26 mouse cellular contexts compared by ENCODE assay signal in the genomic region with DNA sequence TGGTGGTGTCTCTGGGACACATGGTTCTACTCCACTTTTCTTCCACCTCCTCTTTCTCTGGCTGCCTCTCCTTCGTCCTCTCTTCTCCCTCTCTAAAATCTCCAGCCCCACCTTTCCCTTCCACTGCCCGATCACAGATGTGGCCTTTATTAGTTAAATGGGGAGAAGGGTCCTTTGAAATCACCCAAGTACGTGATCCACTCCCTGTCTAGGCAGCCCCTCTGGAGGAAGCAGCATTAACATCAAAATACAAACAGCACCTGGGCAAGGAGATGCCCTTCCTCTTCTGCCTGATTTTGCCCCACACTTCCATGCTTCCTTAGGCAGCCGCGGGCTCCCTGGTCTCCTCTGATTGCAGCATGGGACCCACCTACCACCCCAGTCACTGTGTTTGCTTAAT. TPM values are rescaled to one million over a fixed set of nuclear protein-coding genes. Genes with fewer than 3 reads are reported as not detected.
A peak's percentile ranks its signal among the peaks of the same experiment; 100 is the strongest.
DNase-seq lines count a peak whose midpoint lies in the region; ATAC-seq and TF ChIP-seq lines count a peak whose summit lies in the region.
"Had no signal": no experiment of that assay in that cellular context is flagged by ENCODE, and none has a peak within 500 bp of the region (broad histone marks: within the 10 kb centered on the region; RNA-seq: fewer than 3 reads in every experiment).

No protein-coding gene starts in this region.

- TF ChIP-seq EP300 in stomach, postnatal 0 days (optimal IDR thresholded peaks at IDR 0.05) = no peak

- H3K9ac ChIP-seq in lung, embryonic 14.5 days = no peak overlapping the region
- no peak overlapping the region for H3K9ac ChIP-seq in stomach, embryonic 15.5 days
- no peak overlapping the region for H3K9ac ChIP-seq in stomach, postnatal 0 days (ENCODE audit: low read length)
- H3K9ac ChIP-seq: embryonic facial prominence, embryonic 12.5 days; heart, embryonic 15.5 days; hindbrain, embryonic 13.5 days had no signal

- H3K9me3 ChIP-seq in lung, embryonic 14.5 days (ENCODE audit: low read depth, low read length) = no peaks in the 10 kb centered on the region
- no peaks in the 10 kb centered on the region for H3K9me3 ChIP-seq in stomach, embryonic 15.5 days
- H3K9me3 ChIP-seq in stomach, postnatal 0 days (ENCODE audit: control insufficient read depth, low read length) = no peaks in the 10 kb centered on the region
- H3K9me3 ChIP-seq: embryonic facial prominence, embryonic 12.5 days; heart, embryonic 10.5 days; heart, embryonic 15.5 days; hindbrain, embryonic 13.5 days had no signal

- H3K4me2 ChIP-seq in lung, embryonic 14.5 days = no peak overlapping the region
- no peak overlapping the region for H3K4me2 ChIP-seq in stomach, embryonic 15.5 days
- H3K4me2 ChIP-seq in stomach, postnatal 0 days (replicated peaks; ENCODE audit: low read depth) = no peak overlapping the region
- H3K4me2 ChIP-seq: embryonic facial prominence, embryonic 12.5 days; heart, embryonic 15.5 days; hindbrain, embryonic 13.5 days had no signal

- ATAC-seq in lung, embryonic 14.5 days (ENCODE audit: insufficient read depth) = no peak
- ATAC-seq in stomach, embryonic 15.5 days (ENCODE audit: insufficient read depth, low FRiP score, low read depth) = no peak
- ATAC-seq in stomach, postnatal 0 days (ENCODE audit: low FRiP score, low TSS enrichment) = no peak
- no peak for ATAC-seq in megakaryocyte, adult 5-6 weeks (ENCODE audit: poor library complexity, severe bottlenecking)
- ATAC-seq: CD4-positive, CD25-positive, alpha-beta regulatory T cell, adult 4 months; forebrain, embryonic 14.5 days; midbrain, embryonic 16.5 days; Patski had no signal

- no peak for DNase-seq in lung, embryonic 14.5 days
- no peak for DNase-seq in lung, postnatal 14 days
- no peak for DNase-seq in stomach, postnatal 0 days (ENCODE audit: low spot score)
- DNase-seq in ZHBTc4 (ENCODE audit: low read depth, low spot score) = peak; percentile 90
- DNase-seq in right cerebral cortex, adult 2 months (ENCODE audit: low spot score in 2 of 2) = no peak
- DNase-seq: adrenal gland, postnatal 25 days; cerebellum, adult 11-12 months; cerebellum, adult 9-11 months; embryo, embryonic 11 days; gastrocnemius, postnatal 25 days; kidney, adult 18-20 months; kidney, postnatal 4 days; right cerebral cortex, postnatal 4 days had no signal

- no peaks in the 10 kb centered on the region for H3K36me3 ChIP-seq in lung, embryonic 14.5 days (ENCODE audit: insufficient read depth)
- H3K36me3 ChIP-seq in stomach, embryonic 15.5 days = no peaks in the 10 kb centered on the region
- no peaks in the 10 kb centered on the region for H3K36me3 ChIP-seq in stomach, postnatal 0 days (ENCODE audit: control insufficient read depth, insufficient read depth, low read length)
- H3K36me3 ChIP-seq: embryonic facial prominence, embryonic 12.5 days; heart, embryonic 10.5 days; heart, embryonic 15.5 days; hindbrain, embryonic 13.5 days had no signal

- WGBS in lung, embryonic 14.5 days = 51% methylated on average over 5 of the region's 5 CpGs
- 52% methylated on average over 5 of the region's 5 CpGs for WGBS in stomach, embryonic 15.5 days
- WGBS in stomach, postnatal 0 days = 68% methylated on average over 5 of the region's 5 CpGs

- peaks cover 19% of the 10 kb centered on the region for H3K4me1 ChIP-seq in lung, embryonic 14.5 days (ENCODE audit: insufficient read depth)
- peaks cover 64% of the 10 kb centered on the region for H3K4me1 ChIP-seq in stomach, embryonic 15.5 days
- peaks cover 12% of the 10 kb centered on the region for H3K4me1 ChIP-seq in stomach, postnatal 0 days (replicated peaks; ENCODE audit: control insufficient read depth, insufficient read depth)

- peak overlapping the region; percentile 63; the same call in 1 of the 2 replicates for H3K27ac ChIP-seq in lung, embryonic 14.5 days (ENCODE audit: low read depth)
- 0 out of 2 replicates have a peak overlapping the region, but pooled peaks have one; percentile 59 for H3K27ac ChIP-seq in stomach, embryonic 15.5 days
- no peak overlapping the region for H3K27ac ChIP-seq in stomach, postnatal 0 days (replicated peaks)
- H3K27ac ChIP-seq: embryonic facial prominence, embryonic 12.5 days; heart, embryonic 15.5 days; hindbrain, embryonic 13.5 days; macrophage had no signal

- no peak for TF ChIP-seq CTCF in lung, embryonic 14.5 days (IDR thresholded peaks at IDR 0.05; ENCODE audit: low read depth)
- TF ChIP-seq CTCF in stomach, postnatal 0 days (IDR thresholded peaks at IDR 0.05; ENCODE audit: low read depth) = no peak

- peaks cover 11% of the 10 kb centered on the region; the same call in 1 of the 2 replicates for H3K27me3 ChIP-seq in lung, embryonic 14.5 days (ENCODE audit: insufficient read depth, low read length)
- H3K27me3 ChIP-seq in stomach, embryonic 15.5 days (replicated peaks) = peaks cover 10% of the 10 kb centered on the region
- H3K27me3 ChIP-seq in stomach, postnatal 0 days (ENCODE audit: control insufficient read depth, insufficient read depth, low read length) = no peaks in the 10 kb centered on the region
- H3K27me3 ChIP-seq: Patski had no signal

- no peak overlapping the region for H3K4me3 ChIP-seq in lung, embryonic 14.5 days (ENCODE audit: low read depth, low read length)
- H3K4me3 ChIP-seq in stomach, embryonic 15.5 days (replicated peaks) = no peak overlapping the region
- no peak overlapping the region for H3K4me3 ChIP-seq in stomach, postnatal 0 days (ENCODE audit: low read depth, low read length)
- H3K4me3 ChIP-seq: embryonic facial prominence, embryonic 12.5 days; heart, embryonic 10.5 days; heart, embryonic 15.5 days; hindbrain, embryonic 13.5 days had no signal

RNA-seq across cellular contexts. Expression of a gene that starts 18.4 kb away (rescaled TPM):
- polyA plus RNA-seq in lung, embryonic 14.5 days (2014; fragmentation: Nextera tagmentation; extraction: Ambion mirVana) = 6.9 and 7.6 TPM in 2 replicates
- 5.9 and 7.3 TPM in 2 replicates for polyA plus RNA-seq in stomach, embryonic 15.5 days (2015; fragmentation: Nextera tagmentation; extraction: Ambion mirVana)
- 3.9 and 4.9 TPM in 2 replicates for polyA plus RNA-seq in stomach, postnatal 0 days (2015; fragmentation: Nextera tagmentation; extraction: Ambion mirVana)
- 1.1 TPM in 2 replicates for total RNA-seq in megakaryocyte, adult 5-6 weeks (2015)
- 1.3 and 2.1 TPM in 2 replicates for total RNA-seq in megakaryocyte, adult 5-6 weeks (2017)

RNA-seq across cellular contexts. Expression of a gene that starts 43.3 kb away (rescaled TPM):
- 20.1 and 21.1 TPM in 2 replicates for polyA plus RNA-seq in lung, embryonic 14.5 days (2014; fragmentation: Nextera tagmentation; extraction: Ambion mirVana)
- 20.9 and 24.3 TPM in 2 replicates for polyA plus RNA-seq in stomach, embryonic 15.5 days (2015; fragmentation: Nextera tagmentation; extraction: Ambion mirVana)
- polyA plus RNA-seq in stomach, postnatal 0 days (2015; fragmentation: Nextera tagmentation; extraction: Ambion mirVana) = 6.6 and 9.2 TPM in 2 replicates
- not detected in 2 replicates for total RNA-seq in megakaryocyte, adult 5-6 weeks (2015)
- total RNA-seq in megakaryocyte, adult 5-6 weeks (2017) = not detected in 2 replicates
- total RNA-seq: MEL; neutrophil, adult 5-6 weeks had no signal
- polyA plus RNA-seq: CD4-positive, CD25-positive, alpha-beta regulatory T cell, adult 4 months; macrophage had no signal
